Mouse (Mus musculus) ES-Bruce4 (cell line): ENCODE results near the gene Specc1. TPM values are rescaled to one million over a fixed set of nuclear protein-coding genes. Genes with fewer than 3 reads are reported as not detected.

Experiments
- H3K27ac ChIP-seq: 2 replicates; pipeline ENCODE4 v1.5.1; 2012; ENCODE audit warnings: low read length, inconsistent platforms; ENCODE audit not compliant: insufficient read depth
- H3K27me3 ChIP-seq: 2 replicates; pipeline ENCODE4 v1.6.1; 2012; ENCODE audit warnings: mild to moderate bottlenecking, low read length, inconsistent platforms; ENCODE audit not compliant: control insufficient read depth, poor library complexity, insufficient read depth, severe bottlenecking
- H3K36me3 ChIP-seq: 2 replicates; pipeline ENCODE4 v1.6.1; 2012; ENCODE audit warnings: inconsistent platforms, mild to moderate bottlenecking, low read length, moderate library complexity; ENCODE audit not compliant: control insufficient read depth, poor library complexity, insufficient read depth, severe bottlenecking
- H3K4me1 ChIP-seq: one replicate; pipeline ENCODE4 v1.8.1; 2011; ENCODE audit warnings: low read length; ENCODE audit not compliant: control insufficient read depth, insufficient read depth
- H3K4me3 ChIP-seq: 2 replicates; pipeline ENCODE4 v1.5.1; 2011; ENCODE audit warnings: low read depth, mild to moderate bottlenecking, low read length
- H3K9ac ChIP-seq: 2 replicates; pipeline ENCODE4 v1.6.1; 2012; ENCODE audit warnings: low read depth, mild to moderate bottlenecking, inconsistent platforms; ENCODE audit not compliant: poor library complexity, severe bottlenecking
- H3K9me3 ChIP-seq: replicated peaks from 2 replicates; pipeline ENCODE4 v1.6.1; 2012; ENCODE audit warnings: mild to moderate bottlenecking, low read length, inconsistent platforms; ENCODE audit not compliant: control insufficient read depth, poor library complexity, insufficient read depth, severe bottlenecking
- CTCF ChIP-seq: IDR thresholded peaks from one replicate; pipeline ENCODE4 v1.8.1; 2011; ENCODE audit warnings: low read depth, low read length
- EP300 ChIP-seq: IDR thresholded peaks from 2 replicates; pipeline ENCODE4 v1.6.1; 2011; ENCODE audit warnings: low read depth, low read length; ENCODE audit not compliant: insufficient read depth
- POLR2A ChIP-seq: IDR thresholded peaks from one replicate; pipeline ENCODE4 v1.8.1; 2011; ENCODE audit warnings: low read length; ENCODE audit not compliant: insufficient read depth
- polyA plus RNA-seq: library from polyadenylated mRNA; stranded (reverse); fragments of >200 nt; gene quantifications from 2 replicates; pipeline ENCODE4 v1.2.4, GENCODE M21; 2011; ENCODE audit warnings: low read depth; ENCODE audit not compliant: missing spikeins, insufficient read depth, insufficient read length

Specc1 gene
- polyA plus RNA-seq, 1 experiment: 32.1 TPM

DNA sequence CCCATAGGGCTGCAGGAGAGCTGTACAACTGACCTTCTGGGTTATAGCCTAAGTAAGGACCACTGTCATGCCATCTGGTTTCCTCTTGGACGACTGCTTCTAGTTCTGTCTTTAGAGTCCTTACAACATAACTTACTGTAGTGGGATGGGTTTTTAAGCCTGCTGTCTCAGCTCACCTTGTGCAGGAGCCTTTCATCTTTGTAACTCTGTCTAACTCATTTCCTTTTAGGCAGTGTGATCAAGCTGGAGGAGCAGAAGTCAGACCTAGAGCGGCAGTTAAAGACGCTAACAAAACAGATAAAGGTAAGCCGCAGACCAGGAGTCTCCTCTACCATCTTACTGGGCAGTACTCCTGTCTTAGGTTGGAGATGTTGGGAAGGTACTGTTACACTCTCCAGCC, 175.0 kb downstream of the Specc1 start:
- Histone ChIP-seq H3K27ac (no peak overlapping the region), H3K27me3 (no peaks in the 10 kb centered on the region), H3K4me1 (no peaks in the 10 kb centered on the region), H3K9me3 (no peaks in the 10 kb centered on the region; the same call in 1 of the 2 replicates), H3K4me3 (no peak overlapping the region), H3K36me3 (no peaks in the 10 kb centered on the region; the same call in 1 of the 2 replicates), H3K9ac (no peak overlapping the region)
- TF ChIP-seq EP300 (no peak), POLR2A (no peak), CTCF (no peak)

- TF ChIP-seq CTCF (no peak), EP300 (no peak), POLR2A (no peak)
- Histone ChIP-seq H3K9me3 (no peaks in the 10 kb centered on the region; the same call in 1 of the 2 replicates), H3K4me1 (no peaks in the 10 kb centered on the region), H3K36me3 (no peaks in the 10 kb centered on the region; the same call in 1 of the 2 replicates), H3K9ac (no peak overlapping the region), H3K27ac (no peak overlapping the region), H3K27me3 (no peaks in the 10 kb centered on the region), H3K4me3 (no peak overlapping the region)
Observed at GRCm38 (mm10) chr11:62134191-62134590, 177.6 kb downstream of the Specc1 start.

DNA sequence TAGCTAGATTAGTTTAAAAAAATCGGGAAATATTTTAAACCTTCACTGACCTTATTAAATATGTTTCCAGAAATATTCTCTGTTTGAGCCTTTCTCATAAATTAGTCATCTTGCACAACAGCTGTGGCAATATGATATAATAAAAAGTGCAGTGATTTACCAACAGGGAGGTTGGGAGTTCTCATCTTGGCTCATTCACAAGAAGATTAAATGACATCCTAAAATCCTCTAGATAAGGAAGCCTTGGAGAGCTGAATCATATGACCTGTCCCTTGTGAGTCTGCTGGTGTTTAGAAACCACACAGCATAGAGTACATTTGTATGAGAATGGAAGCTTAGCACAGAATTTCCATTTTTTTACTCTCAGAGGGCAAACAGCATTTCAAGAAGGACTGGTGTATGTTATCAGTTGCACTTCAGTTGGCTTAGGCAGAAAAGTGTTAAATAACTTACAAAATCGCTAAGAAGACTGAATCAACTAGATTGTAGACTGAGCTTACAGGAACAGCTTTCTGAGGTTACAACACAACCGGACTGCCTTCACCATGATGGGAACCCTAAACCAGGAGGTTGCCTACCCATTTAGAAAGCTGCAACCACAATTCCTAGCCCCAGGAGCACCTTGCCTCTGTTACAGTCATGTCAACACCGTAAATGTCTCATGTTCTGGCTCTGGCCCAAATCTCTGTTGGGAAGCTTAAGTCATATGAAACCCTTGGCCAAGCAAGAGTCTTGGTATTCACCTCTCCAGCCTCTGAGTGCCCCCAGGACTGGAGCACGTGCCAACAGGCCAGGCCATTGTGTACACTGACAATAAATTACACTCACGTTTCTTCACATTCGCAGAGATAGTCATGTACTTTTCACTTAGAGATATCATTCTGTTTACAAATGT, 188.9 kb downstream of the Specc1 start:
- no peaks in the 10 kb centered on the region for H3K27me3 ChIP-seq
- H3K27ac ChIP-seq: no peak overlapping the region
- TF ChIP-seq POLR2A: no peak
- TF ChIP-seq CTCF: no peak
- TF ChIP-seq EP300: no peak
- no peak overlapping the region for H3K9ac ChIP-seq
- no peaks in the 10 kb centered on the region for H3K9me3 ChIP-seq
- H3K4me3 ChIP-seq: no peak overlapping the region
- H3K4me1 ChIP-seq: no peaks in the 10 kb centered on the region
- H3K36me3 ChIP-seq: no peaks in the 10 kb centered on the region

DNA sequence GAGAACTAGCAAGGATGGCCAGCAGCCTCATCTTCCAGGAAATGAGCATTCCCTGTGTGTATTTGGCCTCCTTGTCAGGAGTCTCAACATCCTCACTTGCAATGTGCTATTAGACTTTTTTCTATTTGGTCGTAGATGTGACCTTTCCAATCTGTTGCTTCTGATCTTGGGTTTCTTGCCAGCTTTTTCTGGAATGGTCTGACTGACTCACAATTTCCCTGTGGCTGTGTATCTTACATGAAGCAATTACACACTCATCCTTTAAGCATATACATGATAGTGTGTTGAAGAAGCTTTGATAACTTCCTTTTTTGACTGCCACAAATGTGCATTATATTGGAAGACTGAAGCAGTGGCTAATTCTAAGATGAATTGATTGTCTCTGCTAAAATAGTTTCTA, 190.1 kb downstream of the Specc1 start:
- H3K27ac ChIP-seq: no peak overlapping the region
- no peak for TF ChIP-seq POLR2A
- no peak overlapping the region for H3K9ac ChIP-seq
- no peaks in the 10 kb centered on the region for H3K36me3 ChIP-seq
- H3K4me1 ChIP-seq: no peaks in the 10 kb centered on the region
- H3K4me3 ChIP-seq: no peak overlapping the region
- H3K9me3 ChIP-seq: no peaks in the 10 kb centered on the region
- H3K27me3 ChIP-seq: no peaks in the 10 kb centered on the region

DNA sequence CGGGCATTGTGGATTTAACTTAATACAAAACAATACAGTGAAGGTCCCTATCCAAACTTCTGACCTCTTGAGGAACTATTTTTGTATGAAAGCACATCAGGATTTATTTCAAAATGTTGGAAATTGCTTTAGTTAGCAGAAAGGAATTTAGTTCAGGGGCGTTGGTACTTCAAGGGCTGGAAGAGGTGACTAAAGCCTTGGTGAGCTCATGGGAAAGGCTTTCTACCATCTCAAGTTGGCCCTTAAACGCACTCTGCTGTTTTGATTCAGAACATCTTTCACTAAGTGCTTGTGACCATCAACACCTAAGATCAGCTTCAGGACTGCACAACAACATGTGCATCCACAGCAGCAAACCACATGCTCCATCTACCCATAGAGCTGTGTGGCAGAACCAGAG, 191.5 kb downstream of the Specc1 start:
- no peaks in the 10 kb centered on the region for H3K36me3 ChIP-seq
- no peak overlapping the region for H3K4me3 ChIP-seq
- TF ChIP-seq CTCF: no peak
- TF ChIP-seq POLR2A: no peak
- TF ChIP-seq EP300: no peak
- H3K4me1 ChIP-seq: no peaks in the 10 kb centered on the region
- H3K27me3 ChIP-seq: no peaks in the 10 kb centered on the region
- no peak overlapping the region for H3K9ac ChIP-seq
- H3K27ac ChIP-seq: no peak overlapping the region
- no peaks in the 10 kb centered on the region for H3K9me3 ChIP-seq

DNA sequence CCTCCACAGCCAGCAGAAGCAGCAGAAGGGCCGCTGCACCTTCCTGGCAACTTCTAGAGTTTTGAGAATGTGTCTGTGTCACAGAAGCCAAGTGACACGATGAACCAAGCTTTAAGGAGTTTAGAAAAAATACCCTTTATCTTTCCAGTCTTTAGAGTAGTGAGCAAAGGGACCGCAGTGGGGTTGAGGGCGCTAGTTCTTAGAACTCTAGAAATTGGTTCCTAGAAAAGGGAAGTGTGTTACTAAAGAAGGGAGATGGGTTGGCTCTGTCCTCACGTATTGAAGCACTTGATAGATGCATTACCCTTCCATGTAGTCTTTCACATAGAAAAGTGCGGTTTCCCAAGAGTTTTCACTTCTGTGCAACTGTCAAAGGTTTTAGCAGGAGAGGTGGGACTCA, 191.9 kb downstream of the Specc1 start:
- Histone ChIP-seq H3K4me3 (no peak overlapping the region), H3K27me3 (no peaks in the 10 kb centered on the region), H3K4me1 (no peaks in the 10 kb centered on the region), H3K36me3 (no peaks in the 10 kb centered on the region), H3K9me3 (no peaks in the 10 kb centered on the region), H3K27ac (no peak overlapping the region), H3K9ac (no peak overlapping the region)
- no peak for TF ChIP-seq CTCF
- no peak for TF ChIP-seq EP300
- no peak for TF ChIP-seq POLR2A
